Comparison of ENCODE assay signal across 10 mouse cellular contexts in genomic region chr15:9132693-9133443, GRCm38 (mm10). TPM values are rescaled to one million over a fixed set of nuclear protein-coding genes. Genes with fewer than 3 reads are reported as not detected.
DNase-seq lines count a peak whose midpoint lies in the region; ATAC-seq and TF ChIP-seq lines count a peak whose summit lies in the region.
"Had no signal": no experiment of that assay in that cellular context is flagged by ENCODE, and none has a peak within 500 bp of the region (broad histone marks: within the 10 kb centered on the region; RNA-seq: fewer than 3 reads in every experiment).

No protein-coding gene starts in this region.

- TF ChIP-seq CTCF in lung, postnatal 0 days (IDR thresholded peaks at IDR 0.05), result no peak

- H3K4me1 ChIP-seq in forebrain, embryonic 14.5 days (ENCODE audit: control insufficient read depth, insufficient read depth, low read length), result peaks cover 4% of the 10 kb centered on the region; the same call in 1 of the 2 replicates
- peaks cover 4% of the 10 kb centered on the region; the same call in 1 of the 2 replicates for H3K4me1 ChIP-seq in forebrain, embryonic 10.5 days
- no peaks in the 10 kb centered on the region for H3K4me1 ChIP-seq in lung, postnatal 0 days (ENCODE audit: insufficient read depth, low read depth, low read length)
- H3K4me1 ChIP-seq in liver, embryonic 11.5 days (replicated peaks; ENCODE audit: control insufficient read depth, insufficient read depth, low read length), result peaks cover under 1% of the 10 kb centered on the region; the same call in 1 of the 2 replicates
- H3K4me1 ChIP-seq in midbrain, embryonic 11.5 days (ENCODE audit: control insufficient read depth, insufficient read depth, low read length), result no peaks in the 10 kb centered on the region

- H3K4me3 ChIP-seq in forebrain, embryonic 14.5 days (ENCODE audit: low read depth, low read length), result no peak overlapping the region
- H3K4me3 ChIP-seq in forebrain, embryonic 10.5 days, result no peak overlapping the region
- no peak overlapping the region for H3K4me3 ChIP-seq in lung, postnatal 0 days (ENCODE audit: low read depth, low read length)
- H3K4me3 ChIP-seq in liver, embryonic 11.5 days (ENCODE audit: low read depth, low read length), result no peak overlapping the region
- no peak overlapping the region for H3K4me3 ChIP-seq in midbrain, embryonic 11.5 days (ENCODE audit: low read depth, low read length)

- ATAC-seq in forebrain, embryonic 14.5 days, result peak; percentile 46; the same call in 1 of the 2 replicates
- ATAC-seq in lung, postnatal 0 days, result peak; percentile 55
- ATAC-seq in liver, embryonic 11.5 days (replicated peaks; ENCODE audit: low FRiP score), result no peak
- no peak for ATAC-seq in midbrain, embryonic 11.5 days (ENCODE audit: low FRiP score)
- ATAC-seq: liver, postnatal 0 days had no signal

- peak; percentile 57 for DNase-seq in forebrain, embryonic 14.5 days (ENCODE audit: low spot score)
- DNase-seq in forebrain, embryonic 10.5 days (ENCODE audit: extremely low spot score, low spot score), result no peak
- DNase-seq in lung, postnatal 0 days (ENCODE audit: low spot score), result peak; percentile 60
- DNase-seq in lung, postnatal 14 days, result no peak
- peak; percentile 65 for DNase-seq in cerebellum, adult 9-10 months
- DNase-seq in layer of hippocampus, postnatal 14 days (ENCODE audit: low spot score in 2 of 2), result peak; percentile 40 to 64
- no peak for DNase-seq in liver, embryonic 11.5 days (ENCODE audit: low spot score)
- DNase-seq in midbrain, embryonic 11.5 days (ENCODE audit: low spot score, missing footprints), result no peak
- DNase-seq: liver, postnatal 0 days had no signal

- peaks cover 73% of the 10 kb centered on the region for H3K36me3 ChIP-seq in forebrain, embryonic 14.5 days (ENCODE audit: control insufficient read depth, insufficient read depth, low read length)
- H3K36me3 ChIP-seq in forebrain, embryonic 10.5 days (replicated peaks), result peaks cover 98% of the 10 kb centered on the region
- no peaks in the 10 kb centered on the region for H3K36me3 ChIP-seq in lung, postnatal 0 days (ENCODE audit: insufficient read depth, low read length)
- peaks cover 31% of the 10 kb centered on the region for H3K36me3 ChIP-seq in liver, embryonic 11.5 days (ENCODE audit: control insufficient read depth, insufficient read depth, low read length)
- peaks cover 15% of the 10 kb centered on the region for H3K36me3 ChIP-seq in midbrain, embryonic 11.5 days (ENCODE audit: control insufficient read depth, insufficient read depth, low read length)

- H3K27me3 ChIP-seq in forebrain, embryonic 14.5 days (replicated peaks; ENCODE audit: control insufficient read depth, insufficient read depth, low read length), result no peaks in the 10 kb centered on the region
- H3K27me3 ChIP-seq in forebrain, embryonic 10.5 days (ENCODE audit: poor library complexity, severe bottlenecking), result no peaks in the 10 kb centered on the region
- H3K27me3 ChIP-seq in lung, postnatal 0 days (replicated peaks; ENCODE audit: insufficient read depth, low read length), result no peaks in the 10 kb centered on the region
- H3K27me3 ChIP-seq in liver, embryonic 11.5 days (replicated peaks; ENCODE audit: control insufficient read depth, insufficient read depth, low read length), result no peaks in the 10 kb centered on the region
- no peaks in the 10 kb centered on the region for H3K27me3 ChIP-seq in midbrain, embryonic 11.5 days (ENCODE audit: control insufficient read depth, insufficient read depth, low read length)

- 75% methylated on average over 13 of the region's 13 CpGs for WGBS in forebrain, embryonic 14.5 days
- 90% methylated on average over 13 of the region's 13 CpGs for WGBS in forebrain, embryonic 10.5 days
- WGBS in lung, postnatal 0 days, result 60% methylated on average over 13 of the region's 13 CpGs
- WGBS in liver, embryonic 11.5 days, result 83% methylated on average over 13 of the region's 13 CpGs
- 92% methylated on average over 13 of the region's 13 CpGs for WGBS in midbrain, embryonic 11.5 days

- no peak overlapping the region for H3K9ac ChIP-seq in forebrain, embryonic 14.5 days (ENCODE audit: low read length)
- no peak overlapping the region for H3K9ac ChIP-seq in lung, postnatal 0 days (replicated peaks; ENCODE audit: low read depth)
- no peak overlapping the region for H3K9ac ChIP-seq in liver, embryonic 11.5 days (ENCODE audit: low read depth, low read length)
- H3K9ac ChIP-seq in midbrain, embryonic 11.5 days (ENCODE audit: low read length), result no peak overlapping the region
- H3K9ac ChIP-seq: liver, postnatal 0 days had no signal

- no peak overlapping the region for H3K4me2 ChIP-seq in forebrain, embryonic 14.5 days (ENCODE audit: low read length)
- H3K4me2 ChIP-seq in lung, postnatal 0 days (replicated peaks; ENCODE audit: low read depth, low read length), result no peak overlapping the region; the same call in 1 of the 2 replicates
- H3K4me2 ChIP-seq in liver, embryonic 11.5 days, result no peak overlapping the region
- H3K4me2 ChIP-seq in midbrain, embryonic 11.5 days, result no peak overlapping the region

- peak overlapping the region; percentile 27; the same call in 1 of the 2 replicates for H3K27ac ChIP-seq in forebrain, embryonic 14.5 days (ENCODE audit: low read depth, low read length)
- no peak overlapping the region for H3K27ac ChIP-seq in forebrain, embryonic 10.5 days
- peak overlapping the region; percentile 62 for H3K27ac ChIP-seq in lung, postnatal 0 days (ENCODE audit: low read length)
- H3K27ac ChIP-seq in liver, embryonic 11.5 days (ENCODE audit: low read depth, low read length), result no peak overlapping the region
- no peak overlapping the region for H3K27ac ChIP-seq in midbrain, embryonic 11.5 days (ENCODE audit: low read depth, low read length)
- H3K27ac ChIP-seq: kidney, postnatal 0 days had no signal

- no peak for TF ChIP-seq EP300 in lung, postnatal 0 days (IDR thresholded peaks at IDR 0.05)

- no peaks in the 10 kb centered on the region for H3K9me3 ChIP-seq in forebrain, embryonic 14.5 days (replicated peaks; ENCODE audit: control insufficient read depth, low read length)
- H3K9me3 ChIP-seq in forebrain, embryonic 10.5 days, result no peaks in the 10 kb centered on the region; the same call in 1 of the 2 replicates
- no peaks in the 10 kb centered on the region for H3K9me3 ChIP-seq in lung, postnatal 0 days (ENCODE audit: low read length)
- H3K9me3 ChIP-seq in liver, embryonic 11.5 days (ENCODE audit: control insufficient read depth, low read length), result no peaks in the 10 kb centered on the region
- H3K9me3 ChIP-seq in midbrain, embryonic 11.5 days (ENCODE audit: control insufficient read depth, low read length), result no peaks in the 10 kb centered on the region

RNA-seq across cellular contexts. Expression of gene Lmbrd2, which starts 7.5 kb away (rescaled TPM):
- polyA plus RNA-seq in forebrain, embryonic 14.5 days (2014; fragmentation: Nextera tagmentation; extraction: Ambion mirVana), result 5.0 and 7.3 TPM in 2 replicates
- 2.2 and 2.7 TPM in 2 replicates for polyA plus RNA-seq in forebrain, embryonic 10.5 days (2016; fragmentation: Nextera tagmentation; extraction: Ambion mirVana)
- polyA plus RNA-seq in lung, postnatal 0 days (2015; fragmentation: Nextera tagmentation; extraction: Ambion mirVana), result 2.1 and 2.4 TPM in 2 replicates
- 10 to 100 TPM; 56.1 to 57.0 TPM for total RNA-seq in layer of hippocampus, postnatal 14 days (2021)
- polyA plus RNA-seq in liver, embryonic 11.5 days (2014; fragmentation: Nextera tagmentation; extraction: Ambion mirVana), result 2.9 and 4.6 TPM in 2 replicates
- 4.4 and 5.2 TPM in 2 replicates for polyA plus RNA-seq in midbrain, embryonic 11.5 days (2014; fragmentation: Nextera tagmentation; extraction: Ambion mirVana)

RNA-seq across cellular contexts. Expression of gene Skp2, which starts 22.4 kb away (rescaled TPM):
- polyA plus RNA-seq in forebrain, embryonic 14.5 days (2014; fragmentation: Nextera tagmentation; extraction: Ambion mirVana), result 49.2 and 55.7 TPM in 2 replicates
- 134 and 136 TPM in 2 replicates for polyA plus RNA-seq in forebrain, embryonic 10.5 days (2016; fragmentation: Nextera tagmentation; extraction: Ambion mirVana)
- 5.0 and 5.7 TPM in 2 replicates for polyA plus RNA-seq in lung, postnatal 0 days (2015; fragmentation: Nextera tagmentation; extraction: Ambion mirVana)
- total RNA-seq in layer of hippocampus, postnatal 14 days (2021), result 1 to 10 TPM; 4.9 to 5.7 TPM
- 73.8 and 81.1 TPM in 2 replicates for polyA plus RNA-seq in liver, embryonic 11.5 days (2014; fragmentation: Nextera tagmentation; extraction: Ambion mirVana)
- 121 and 126 TPM in 2 replicates for polyA plus RNA-seq in midbrain, embryonic 11.5 days (2014; fragmentation: Nextera tagmentation; extraction: Ambion mirVana)

Comparison
In these comparisons a context has a peak if more than half of its experiments do, and no peak if none do; other contexts are left out.
1. DNase-seq: peak in forebrain, embryonic 14.5 days (single experiment), lung, postnatal 0 days (single experiment), cerebellum, adult 9-10 months (single experiment) and layer of hippocampus, postnatal 14 days (2 of 2); none in forebrain, embryonic 10.5 days (single experiment), lung, postnatal 14 days (single experiment), liver, embryonic 11.5 days (single experiment) and midbrain, embryonic 11.5 days (single experiment).
2. H3K27ac ChIP-seq: peak in forebrain, embryonic 14.5 days (single experiment) and lung, postnatal 0 days (single experiment); none in forebrain, embryonic 10.5 days (single experiment), liver, embryonic 11.5 days (single experiment) and midbrain, embryonic 11.5 days (single experiment).
3. ATAC-seq: peak in forebrain, embryonic 14.5 days (single experiment) and lung, postnatal 0 days (single experiment); none in liver, embryonic 11.5 days (single experiment) and midbrain, embryonic 11.5 days (single experiment).